Mouse (Mus musculus): ENCODE data around the gene Tsga10. TPM values are rescaled to one million over a fixed set of nuclear protein-coding genes. Genes with fewer than 3 reads are reported as not detected.
A peak's percentile ranks its signal among the peaks of the same experiment; 100 is the strongest.

The Tsga10 gene
- polyA plus RNA-seq, 1 experiment from 2014 or later, result 4.8 TPM

GRCm38 (mm10) chr1:37877736-37878460 lies 11.7 kb upstream of the Tsga10 start:
- Histone ChIP-seq H3K27me3 (no peaks in the 10 kb centered on the region), H3K27ac (no peak overlapping the region), H3K4me2 (no peak overlapping the region), H3K4me1 (replicated peaks) (peaks cover 3% of the 10 kb centered on the region; the same call in 1 of the 2 replicates), H3K4me3 (no peak overlapping the region), H3K9me3 (replicated peaks) (no peaks in the 10 kb centered on the region), H3K9ac (no peak overlapping the region), H3K36me3 (peaks cover 68% of the 10 kb centered on the region)
- 91% methylated on average over 13 of the region's 13 CpGs for WGBS
- ATAC-seq (replicated peaks; ENCODE audit: insufficient number of reproducible peaks, insufficient read depth, low FRiP score, low read depth), result no peak

- Histone ChIP-seq H3K4me1 (replicated peaks) (peaks cover 8% of the 10 kb centered on the region; the same call in 1 of the 2 replicates), H3K27ac (no peak overlapping the region), H3K27me3 (no peaks in the 10 kb centered on the region), H3K4me2 (peak overlapping the region; percentile 68), H3K9me3 (replicated peaks) (no peaks in the 10 kb centered on the region), H3K4me3 (peak overlapping the region; percentile 60), H3K36me3 (peaks cover 30% of the 10 kb centered on the region), H3K9ac (no peak overlapping the region)
- 80% methylated on average over 4 of the region's 4 CpGs for WGBS
- no peak for ATAC-seq (replicated peaks; ENCODE audit: insufficient number of reproducible peaks, insufficient read depth, low FRiP score, low read depth)
Observed at GRCm38 (mm10) chr1:37873157-37873556, 6.9 kb upstream of the Tsga10 start.

- Histone ChIP-seq H3K36me3 (peaks cover 23% of the 10 kb centered on the region), H3K27ac (peak overlapping the region; percentile 78), H3K4me2 (peak overlapping the region; percentile 68), H3K27me3 (no peaks in the 10 kb centered on the region), H3K9me3 (replicated peaks) (no peaks in the 10 kb centered on the region), H3K9ac (peak overlapping the region; percentile 36), H3K4me3 (peak overlapping the region; percentile 60), H3K4me1 (replicated peaks) (peaks cover 8% of the 10 kb centered on the region; the same call in 1 of the 2 replicates)
- peak; percentile 91 for ATAC-seq (replicated peaks; ENCODE audit: insufficient number of reproducible peaks, insufficient read depth, low FRiP score, low read depth)
- WGBS, result 5% methylated on average over 33 of the region's 33 CpGs
Observed at GRCm38 (mm10) chr1:37872131-37873067, 6.2 kb upstream of the Tsga10 start.

- Histone ChIP-seq H3K4me2 (peak within 1 kb of the TSS; percentile 68), H3K36me3 (peaks cover 20% of the 10 kb centered on the region), H3K9ac (peak within 1 kb of the TSS; percentile 36), H3K4me3 (peak within 1 kb of the TSS; percentile 60), H3K4me1 (replicated peaks) (peaks cover 8% of the 10 kb centered on the region; the same call in 1 of the 2 replicates), H3K9me3 (replicated peaks) (no peaks in the 10 kb centered on the region), H3K27me3 (no peaks in the 10 kb centered on the region), H3K27ac (peak within 1 kb of the TSS; percentile 78)
- WGBS, result 6% methylated on average over 7 of the region's 7 CpGs
- peak; percentile 75 for ATAC-seq (replicated peaks; ENCODE audit: insufficient number of reproducible peaks, insufficient read depth, low FRiP score, low read depth)
Observed at GRCm38 (mm10) chr1:37871704-37872103, 5.5 kb upstream of the Tsga10 start, which contains the start of gene Lipt1. Gene Lipt1 (plus strand): TSS chr1:37871738.

GRCm38 (mm10) chr1:37869362-37869761 lies 3.1 kb upstream of the Tsga10 start:
- no peak overlapping the region for H3K4me2 ChIP-seq
- no peaks in the 10 kb centered on the region for H3K36me3 ChIP-seq
- H3K9me3 ChIP-seq (replicated peaks), result no peaks in the 10 kb centered on the region
- 68% methylated on average over 2 of the region's 2 CpGs for whole genome bisulfite sequencing
- no peak overlapping the region for H3K27ac ChIP-seq
- H3K27me3 ChIP-seq, result no peaks in the 10 kb centered on the region
- no peak overlapping the region for H3K4me3 ChIP-seq
- no peak overlapping the region for H3K9ac ChIP-seq
- H3K4me1 ChIP-seq (replicated peaks), result peaks cover 13% of the 10 kb centered on the region
- ATAC-seq (replicated peaks; ENCODE audit: insufficient number of reproducible peaks, insufficient read depth, low FRiP score, low read depth), result no peak

- Histone ChIP-seq H3K9me3 (replicated peaks) (no peaks in the 10 kb centered on the region), H3K27me3 (no peaks in the 10 kb centered on the region), H3K4me2 (no peak overlapping the region), H3K4me3 (no peak overlapping the region), H3K9ac (no peak overlapping the region), H3K27ac (no peak overlapping the region), H3K36me3 (no peaks in the 10 kb centered on the region), H3K4me1 (replicated peaks) (peaks cover 13% of the 10 kb centered on the region)
- ATAC-seq (replicated peaks; ENCODE audit: insufficient number of reproducible peaks, insufficient read depth, low FRiP score, low read depth), result no peak
- 56% methylated on average over 10 of the region's 10 CpGs for WGBS
Observed at GRCm38 (mm10) chr1:37868640-37869039, 2.4 kb upstream of the Tsga10 start.

- Histone ChIP-seq H3K4me3 (no peak overlapping the region), H3K27ac (no peak overlapping the region), H3K27me3 (no peaks in the 10 kb centered on the region), H3K4me1 (replicated peaks) (peaks cover 10% of the 10 kb centered on the region), H3K9ac (no peak overlapping the region), H3K4me2 (no peak overlapping the region), H3K36me3 (no peaks in the 10 kb centered on the region), H3K9me3 (replicated peaks) (no peaks in the 10 kb centered on the region)
- 57% methylated on average over 10 of the region's 10 CpGs for WGBS
- no peak for ATAC-seq (replicated peaks; ENCODE audit: insufficient number of reproducible peaks, insufficient read depth, low FRiP score, low read depth)
Observed at GRCm38 (mm10) chr1:37867684-37868322, 1.6 kb upstream of the Tsga10 start.

GRCm38 (mm10) chr1:37867056-37867455 lies 827 bp upstream of the Tsga10 start:
- no peak overlapping the region for H3K9ac ChIP-seq
- peaks cover 7% of the 10 kb centered on the region; the same call in 1 of the 2 replicates for H3K4me1 ChIP-seq (replicated peaks)
- no peaks in the 10 kb centered on the region for H3K36me3 ChIP-seq
- no peak overlapping the region for H3K4me2 ChIP-seq
- no peak for ATAC-seq (replicated peaks; ENCODE audit: insufficient number of reproducible peaks, insufficient read depth, low FRiP score, low read depth)
- 80% methylated on average over 1 of the region's 1 CpGs for WGBS
- H3K9me3 ChIP-seq (replicated peaks), result no peaks in the 10 kb centered on the region
- no peaks in the 10 kb centered on the region for H3K27me3 ChIP-seq
- H3K4me3 ChIP-seq, result no peak overlapping the region
- no peak overlapping the region for H3K27ac ChIP-seq

- Histone ChIP-seq H3K27ac (peak overlapping the region; percentile 91), H3K27me3 (no peaks in the 10 kb centered on the region), H3K9me3 (replicated peaks) (no peaks in the 10 kb centered on the region), H3K36me3 (no peaks in the 10 kb centered on the region), H3K4me3 (peak overlapping the region; percentile 69), H3K4me2 (peak overlapping the region; percentile 85), H3K9ac (peak overlapping the region; percentile 70), H3K4me1 (replicated peaks) (peaks cover 5% of the 10 kb centered on the region; the same call in 1 of the 2 replicates)
- WGBS, result 12% methylated on average over 23 of the region's 23 CpGs
- no peak for ATAC-seq (replicated peaks; ENCODE audit: insufficient number of reproducible peaks, insufficient read depth, low FRiP score, low read depth)
Observed at GRCm38 (mm10) chr1:37865401-37866215, 621 bp downstream of the Tsga10 start.

GRCm38 (mm10) chr1:37864511-37865400 lies 1.5 kb downstream of the Tsga10 start:
- H3K4me2 ChIP-seq, result peak overlapping the region; percentile 91
- WGBS, result under 1% methylated on average over 87 of the region's 90 CpGs
- peak; percentile 98 for ATAC-seq (replicated peaks; ENCODE audit: insufficient number of reproducible peaks, insufficient read depth, low FRiP score, low read depth)

More at GRCm38 (mm10) chr1:37864511-37865400, 1.5 kb downstream of the Tsga10 start:
- H3K27ac ChIP-seq, result peak overlapping the region; percentile 91
- peak overlapping the region; percentile 69 for H3K4me3 ChIP-seq
- H3K9ac ChIP-seq, result peak overlapping the region; percentile 76
- no peaks in the 10 kb centered on the region for H3K27me3 ChIP-seq
- H3K4me1 ChIP-seq (replicated peaks), result peaks cover 5% of the 10 kb centered on the region; the same call in 1 of the 2 replicates
- no peaks in the 10 kb centered on the region for H3K9me3 ChIP-seq (replicated peaks)
- no peaks in the 10 kb centered on the region for H3K36me3 ChIP-seq
